Mouse (Mus musculus) liver, embryonic 14.5 days (tissue): Measurements from ENCODE around the gene Plcb4. TPM values are rescaled to one million over a fixed set of nuclear protein-coding genes. Genes with fewer than 3 reads are reported as not detected.
A peak's percentile ranks its signal among the peaks of the same experiment; 100 is the strongest.

Experiments used
- ATAC-seq: fragments of 200-750 bp; cut with Nextera tagmentation; 2 replicates; pipeline ENCODE4 v1.8.0; 2017; ENCODE audit warnings: moderate number of reproducible peaks, mild to moderate bottlenecking, moderate library complexity; ENCODE audit not compliant: insufficient read depth
- DNase-seq, 3 experiments: peaks; one replicate each; pipeline ENCODE4 v3.0.0-alpha.2; 2012 to 2013; ENCODE audit warnings: low read depth in 3 of 3, low spot score in 3 of 3
- H3K27ac ChIP-seq: fragments of 300-500 bp; sonication (generic); 2 replicates; pipeline ENCODE4 v1.5.1; 2014; ENCODE audit warnings: moderate library complexity, mild to moderate bottlenecking, control low read depth, inconsistent platforms
- H3K27me3 ChIP-seq: fragments of 300-500 bp; sonication (generic); 2 replicates; pipeline ENCODE4 v1.6.1; 2014; ENCODE audit warnings: mild to moderate bottlenecking, low read length, moderate library complexity; ENCODE audit not compliant: control insufficient read depth, insufficient read depth
- H3K36me3 ChIP-seq: fragments of 300-500 bp; sonication (generic); replicated peaks from 2 replicates; pipeline ENCODE4 v1.6.1; 2014; ENCODE audit warnings: low read depth; ENCODE audit not compliant: control insufficient read depth, insufficient read depth
- H3K4me1 ChIP-seq, 2 experiments: fragments of 200-500 bp in 1 of 2; fragments of 300-500 bp in 1 of 2; sonication (generic) in 1 of 2; replicated peaks; 2 replicates each; pipeline ENCODE4 v1.6.1; 2012 to 2014; ENCODE audit warnings: antibody characterized with exemption in 1 of 2, inconsistent platforms in 1 of 2, low read length in 1 of 2; ENCODE audit not compliant: control insufficient read depth in 2 of 2, insufficient read depth in 2 of 2
- H3K4me2 ChIP-seq: fragments of 300-500 bp; sonication (generic); 2 replicates; pipeline ENCODE4 v1.6.1; 2014; ENCODE audit warnings: low read depth, mild to moderate bottlenecking, control low read depth, moderate library complexity
- H3K4me3 ChIP-seq, 2 experiments: fragments of 200-500 bp in 1 of 2; fragments of 300-500 bp in 1 of 2; sonication (generic) in 1 of 2; 2 replicates each; pipeline ENCODE4 v1.5.1; 2012 to 2014; ENCODE audit warnings: low read depth in 2 of 2, low read length in 2 of 2, mild to moderate bottlenecking in 2 of 2, control low read depth in 1 of 2, inconsistent platforms in 1 of 2, moderate library complexity in 1 of 2; ENCODE audit not compliant: insufficient read depth in 1 of 2
- H3K9ac ChIP-seq: fragments of 300-500 bp; sonication (generic); replicated peaks from 2 replicates; pipeline ENCODE4 v1.6.1; 2014; ENCODE audit warnings: mild to moderate bottlenecking, control low read depth, moderate library complexity
- H3K9me3 ChIP-seq: fragments of 300-500 bp; sonication (generic); 2 replicates; pipeline ENCODE4 v1.6.1; 2016; ENCODE audit warnings: low read length, mixed read lengths; ENCODE audit not compliant: control insufficient read depth
- CTCF ChIP-seq: IDR thresholded peaks from 2 replicates; pipeline ENCODE4 v1.5.1; 2016; ENCODE audit warnings: antibody characterized with exemption, low read depth, control low read depth
- EP300 ChIP-seq: IDR thresholded peaks from 2 replicates; pipeline ENCODE4 v1.6.1; 2016; ENCODE audit warnings: antibody characterized with exemption, low read depth
- WGBS: fragments of 180-500 bp; shearing (Covaris S2); extraction: QIAGEN DNeasy Blood & Tissue Kit; methylation state at CpG from one replicate; pipeline ENCODE4 v1.1.7; 2014; ENCODE audit not compliant: insufficient replicate concordance; 5-methylcytosine and 5-hydroxymethylcytosine counted together
- polyA plus RNA-seq, 2 experiments: library from polyadenylated mRNA; depleted of rRNA in 1 of 2; stranded (reverse) in 1 of 2; unstranded in 1 of 2; fragments of >200 nt; fragmentation: Nextera tagmentation in 1 of 2; extraction: Ambion mirVana in 1 of 2; gene quantifications; 2 replicates each; pipeline versions ENCODE4 v1.2.1 to v1.2.3; 2012 to 2014

Gene Plcb4
- polyA plus RNA-seq, 2 experiments = 1.9 to 2.3 TPM

GRCm38 (mm10) chr2:135656586-135656985 is 2.2 kb upstream of the Plcb4 start:
- Histone ChIP-seq H3K27me3 (peaks cover 4% of the 10 kb centered on the region), H3K36me3 (no peaks in the 10 kb centered on the region), H3K9me3 (no peaks in the 10 kb centered on the region), H3K4me2 (no peak overlapping the region), H3K9ac (no peak overlapping the region), H3K4me3 (no peak overlapping the region), H3K27ac (no peak overlapping the region), H3K4me1 (peaks cover 0 to 2% of the 10 kb centered on the region in 2 experiments; a peak in 1 of 4 replicates)
- no peak for ATAC-seq
- TF ChIP-seq EP300 (no peak), CTCF (no peak)
- WGBS = 43% methylated on average over 6 of the region's 6 CpGs
- no peak for DNase-seq

GRCm38 (mm10) chr2:135659391-135660180 is 775 bp downstream of the Plcb4 start:
- peak overlapping the region; percentile 68 to 71 for H3K4me3 ChIP-seq
- H3K27me3 ChIP-seq = peaks cover 4% of the 10 kb centered on the region
- DNase-seq = no peak
- no peak overlapping the region for H3K27ac ChIP-seq
- H3K9ac ChIP-seq = peak overlapping the region; percentile 62
- WGBS = under 1% methylated on average over 44 of the region's 97 CpGs
- H3K4me1 ChIP-seq = peaks cover 0 to 2% of the 10 kb centered on the region in 2 experiments; a peak in 1 of 4 replicates
- peak overlapping the region; percentile 79 for H3K4me2 ChIP-seq
- no peak for TF ChIP-seq CTCF
- no peak for TF ChIP-seq EP300
- ATAC-seq = peak; percentile 69
- H3K9me3 ChIP-seq = no peaks in the 10 kb centered on the region
- H3K36me3 ChIP-seq = no peaks in the 10 kb centered on the region

GRCm38 (mm10) chr2:135660816-135661215 is 2.0 kb downstream of the Plcb4 start:
- no peak for DNase-seq
- peaks cover 0 to 2% of the 10 kb centered on the region in 2 experiments; a peak in 1 of 4 replicates for H3K4me1 ChIP-seq
- H3K9ac ChIP-seq = no peak overlapping the region
- TF ChIP-seq CTCF = no peak
- no peak for TF ChIP-seq EP300
- no peak overlapping the region for H3K4me3 ChIP-seq
- no peak overlapping the region for H3K4me2 ChIP-seq
- H3K27ac ChIP-seq = no peak overlapping the region
- WGBS = 40% methylated on average over 4 of the region's 4 CpGs
- H3K27me3 ChIP-seq = peaks cover 4% of the 10 kb centered on the region
- H3K9me3 ChIP-seq = no peaks in the 10 kb centered on the region
- H3K36me3 ChIP-seq = no peaks in the 10 kb centered on the region
- ATAC-seq = no peak

- Histone ChIP-seq H3K36me3 (no peaks in the 10 kb centered on the region), H3K9me3 (no peaks in the 10 kb centered on the region), H3K27me3 (peaks cover 4% of the 10 kb centered on the region), H3K27ac (no peak overlapping the region), H3K9ac (no peak overlapping the region), H3K4me3 (no peak overlapping the region), H3K4me1 (no peaks in the 10 kb centered on the region), H3K4me2 (no peak overlapping the region)
- no peak for ATAC-seq
- TF ChIP-seq CTCF (no peak), EP300 (no peak)
- no peak for DNase-seq
- 64% methylated on average over 1 of the region's 1 CpGs for WGBS
Observed at GRCm38 (mm10) chr2:135663785-135664184, 5.0 kb downstream of the Plcb4 start.

DNA sequence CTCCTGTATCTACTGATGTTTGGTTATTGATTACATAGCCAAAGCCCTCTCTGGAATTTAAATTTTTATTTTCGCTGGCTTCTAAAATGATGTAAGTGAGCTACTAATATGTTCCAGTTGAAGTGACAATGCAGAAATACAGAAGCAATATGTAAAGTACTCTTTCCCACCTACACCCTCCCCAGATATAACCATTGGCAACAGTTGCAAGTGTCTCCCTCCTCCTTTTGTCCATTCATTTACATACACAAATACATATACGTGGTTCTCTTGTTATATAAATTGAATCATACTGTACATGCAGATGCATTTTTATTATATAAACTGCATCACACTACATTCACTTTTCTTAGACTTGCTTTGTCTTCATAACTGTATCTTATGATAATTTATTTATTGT is 8.7 kb downstream of the Plcb4 start:
- DNase-seq (no peak), ATAC-seq (no peak)
- no peak for TF ChIP-seq CTCF
- no peak for TF ChIP-seq EP300
- Histone ChIP-seq H3K27me3 (no peaks in the 10 kb centered on the region), H3K4me2 (no peak overlapping the region), H3K9ac (no peak overlapping the region), H3K9me3 (no peaks in the 10 kb centered on the region), H3K36me3 (no peaks in the 10 kb centered on the region), H3K4me3 (no peak overlapping the region), H3K27ac (no peak overlapping the region), H3K4me1 (no peaks in the 10 kb centered on the region)
- 77% methylated on average over 2 of the region's 2 CpGs for whole genome bisulfite sequencing
